Mouse (Mus musculus) C2C12 (cell line): ENCODE measurements at regions not wholly inside any gene's neighbourhood (a gene's known extent, or its start where the extent isn't known, plus 50 kb on each side); places are given as distances from the start of the nearest gene placed in this dataset.

Experiments
- CTCF ChIP-seq: IDR thresholded peaks from one replicate; pipeline ENCODE4 v1.5.1; 2011; ENCODE audit not compliant: control insufficient read depth, insufficient read depth, insufficient read length
- MYOG ChIP-seq: IDR thresholded peaks from one replicate; pipeline ENCODE4 v1.6.1; 2011; ENCODE audit not compliant: control insufficient read depth, insufficient read length; ENCODE audit errors: extremely low read depth
- USF1 ChIP-seq: IDR thresholded peaks from one replicate; pipeline ENCODE4 v1.6.1; 2011; ENCODE audit warnings: low read depth, mild to moderate bottlenecking, control low read depth, moderate library complexity

- TF ChIP-seq USF1 = no peak
- TF ChIP-seq CTCF = no peak
- TF ChIP-seq MYOG = no peak
Observed at GRCm38 (mm10) chr15:68759948-68760347, 2259.2 kb upstream of the Lrrc6 start.
